ENCODE assay signal across 8 mouse cellular contexts in genomic region chr10:45104098-45104497, GRCm38 (mm10). TPM values are rescaled to one million over a fixed set of nuclear protein-coding genes. Genes with fewer than 3 reads are reported as not detected.
DNase-seq lines count a peak whose midpoint lies in the region; ATAC-seq and TF ChIP-seq lines count a peak whose summit lies in the region.

No protein-coding gene starts in this region.

- in situ Hi-C loops in CH12.LX (cut with MboI; ENCODE audit: low pct_ligation_motif_present, low pct_unique_long_range_greater_than_20kb, low sequenced_read_pairs) = no loop called here

- no peaks in the 10 kb centered on the region; the same call in 1 of the 2 replicates for H3K79me2 ChIP-seq in CH12.LX (replicated peaks; ENCODE audit: control insufficient read depth, extremely low read depth, insufficient read depth, poor library complexity, severe bottlenecking)

- H3K9ac ChIP-seq in CH12.LX (ENCODE audit: insufficient read depth, low read depth) = no peak overlapping the region
- H3K9ac ChIP-seq in forebrain, postnatal 0 days = no peak overlapping the region
- no peak overlapping the region for H3K9ac ChIP-seq in hindbrain, embryonic 14.5 days

- TF ChIP-seq POLR2A in CH12.LX (IDR thresholded peaks at IDR 0.05; ENCODE audit: low read depth, low read length) = no peak

- peak; percentile 17 to 45 for DNase-seq in adrenal gland, postnatal 36 days
- DNase-seq in adrenal gland, postnatal 4 days (ENCODE audit: low spot score in 2 of 2) = no peak
- peak; percentile 77 for DNase-seq in CH12.LX (ENCODE audit: extremely low read depth)
- peak; percentile 64 for DNase-seq in forebrain, postnatal 0 days
- peak; percentile 65 for DNase-seq in hindbrain, embryonic 14.5 days (ENCODE audit: low spot score)
- DNase-seq in mesoderm, embryonic 11.5 days (ENCODE audit: low read depth, low spot score) = peak; percentile 37
- no peak for DNase-seq in thymus, postnatal 36 days

- no peak for TF ChIP-seq CTCF in CH12.LX (conservative IDR thresholded peaks at IDR 0.05 in 1 of 2, IDR thresholded peaks at IDR 0.05 in 1 of 2; ENCODE audit: low read depth in 2 of 2, low read length in 2 of 2)
- no peak for TF ChIP-seq CTCF in forebrain, postnatal 0 days (IDR thresholded peaks at IDR 0.05; ENCODE audit: low read depth)

- H3K4me3 ChIP-seq in CH12.LX (replicated peaks in 1 of 3; ENCODE audit: low read depth in 2 of 3, low read length in 2 of 3, poor library complexity in 1 of 3) = no peak overlapping the region
- H3K4me3 ChIP-seq in forebrain, postnatal 0 days (ENCODE audit: low read depth, low read length) = no peak overlapping the region
- no peak overlapping the region for H3K4me3 ChIP-seq in hindbrain, embryonic 14.5 days (replicated peaks; ENCODE audit: low read length)

- H3K4me1 ChIP-seq in CH12.LX (ENCODE audit: control insufficient read depth in 1 of 2, insufficient read depth in 2 of 2) = peaks cover 8 to 67% of the 10 kb centered on the region in 2 experiments; a peak in 3 of 4 replicates
- H3K4me1 ChIP-seq in forebrain, postnatal 0 days (ENCODE audit: insufficient read depth) = 0 out of 2 replicates have a peak, but pooled peaks cover 6% of the 10 kb centered on the region
- H3K4me1 ChIP-seq in hindbrain, embryonic 14.5 days (replicated peaks; ENCODE audit: control insufficient read depth, insufficient read depth, low read length) = peaks cover 11% of the 10 kb centered on the region; the same call in 1 of the 2 replicates

- WGBS in forebrain, postnatal 0 days = 21% methylated on average over 7 of the region's 7 CpGs
- WGBS in hindbrain, embryonic 14.5 days = 22% methylated on average over 7 of the region's 7 CpGs

- H3K27me3 ChIP-seq in CH12.LX (replicated peaks) = no peaks in the 10 kb centered on the region
- H3K27me3 ChIP-seq in forebrain, postnatal 0 days (ENCODE audit: insufficient read depth, low read length) = no peaks in the 10 kb centered on the region
- H3K27me3 ChIP-seq in hindbrain, embryonic 14.5 days (ENCODE audit: control insufficient read depth, insufficient read depth, low read length) = no peaks in the 10 kb centered on the region

- peak overlapping the region; percentile 67 for H3K27ac ChIP-seq in CH12.LX (ENCODE audit: insufficient read depth, low read depth)
- peak overlapping the region; percentile 42; the same call in 1 of the 2 replicates for H3K27ac ChIP-seq in forebrain, postnatal 0 days (ENCODE audit: low read depth, low read length)
- peak overlapping the region; percentile 72 for H3K27ac ChIP-seq in hindbrain, embryonic 14.5 days

- peak; percentile 59; the same call in 1 of the 2 replicates for ATAC-seq in forebrain, postnatal 0 days
- ATAC-seq in hindbrain, embryonic 14.5 days (ENCODE audit: low FRiP score) = peak; percentile 73
- no peak for ATAC-seq in inflammation-experienced regulatory T-cells, adult 6 months

- no peak for TF ChIP-seq RAD21 in CH12.LX (IDR thresholded peaks at IDR 0.05; ENCODE audit: low read depth, low read length)

- dilution Hi-C loops in CH12.LX (cut with MboI; ENCODE audit: extremely low pct_ligation_motif_present, extremely low pct_unique_long_range_greater_than_20kb, low sequenced_read_pairs) = no loop called here

- peaks cover 16% of the 10 kb centered on the region for H3K9me3 ChIP-seq in CH12.LX (replicated peaks; ENCODE audit: low read length)
- no peaks in the 10 kb centered on the region for H3K9me3 ChIP-seq in forebrain, postnatal 0 days (ENCODE audit: low read length)
- no peaks in the 10 kb centered on the region for H3K9me3 ChIP-seq in hindbrain, embryonic 14.5 days (ENCODE audit: control insufficient read depth, low read length)

- peaks cover 40 to 59% of the 10 kb centered on the region in 2 experiments for H3K36me3 ChIP-seq in CH12.LX (replicated peaks in 1 of 2; ENCODE audit: control insufficient read depth in 1 of 2, insufficient read depth in 1 of 2, low read length in 1 of 2)
- H3K36me3 ChIP-seq in forebrain, postnatal 0 days (ENCODE audit: insufficient read depth) = peaks cover 10% of the 10 kb centered on the region
- H3K36me3 ChIP-seq in hindbrain, embryonic 14.5 days (replicated peaks; ENCODE audit: control insufficient read depth, insufficient read depth) = peaks cover 22% of the 10 kb centered on the region

- TF ChIP-seq EP300 in CH12.LX (IDR thresholded peaks at IDR 0.05; ENCODE audit: low read length) = no peak

- peak overlapping the region; percentile 61 for H3K4me2 ChIP-seq in CH12.LX (ENCODE audit: insufficient read depth, low read depth, poor library complexity, severe bottlenecking)
- H3K4me2 ChIP-seq in forebrain, postnatal 0 days (ENCODE audit: low read depth) = no peak overlapping the region
- H3K4me2 ChIP-seq in hindbrain, embryonic 14.5 days (replicated peaks) = no peak overlapping the region

TF ChIP-seq in CH12.LX, 34 proteins besides CTCF, POLR2A, EP300 and RAD21:
- TF ChIP-seq BHLHE40 (IDR thresholded peaks at IDR 0.05; ENCODE audit: low read depth, low read length) (peak; percentile 28; the same call in 1 of the 2 replicates), POLR2AphosphoS2 (IDR thresholded peaks at IDR 0.05; ENCODE audit: low read depth, low read length) (no peak), TCF12 (IDR thresholded peaks at IDR 0.05; ENCODE audit: low read depth, low read length) (peak; percentile 9; the same call in 1 of the 2 replicates), MAX (IDR thresholded peaks at IDR 0.05; ENCODE audit: low read length) (peak; percentile 8; the same call in 1 of the 2 replicates), GABPA (IDR thresholded peaks at IDR 0.05; ENCODE audit: insufficient replicate concordance, low read depth, low read length) (no peak)

RNA-seq across cellular contexts. Expression of gene Prep, which starts 37.1 kb away (rescaled TPM):
- total RNA-seq in adrenal gland, postnatal 36 days (2021) = 10 to 100 TPM; 20.6 to 26.0 TPM
- total RNA-seq in adrenal gland, postnatal 4 days (2021) = 10 to 100 TPM; 21.2 to 21.6 TPM
- total RNA-seq in CH12.LX (2012; rRNA removed) (17.6 and 17.8 TPM in 2 replicates), CH12.LX (2014; rRNA removed) (25.0 and 25.7 TPM in 2 replicates)
- polyA plus RNA-seq in CH12.LX (2012; ENCODE audit: insufficient read length, low read depth) = 26.0 and 28.2 TPM in 2 replicates
- total RNA-seq in forebrain, postnatal 0 days (2014; rRNA removed) = 16.9 and 18.1 TPM in 2 replicates
- polyA plus RNA-seq in forebrain, postnatal 0 days (2015; fragmentation: Nextera tagmentation; extraction: Ambion mirVana) = 16.6 and 19.0 TPM in 2 replicates
- 21.7 and 24.8 TPM in 2 replicates for polyA plus RNA-seq in hindbrain, embryonic 14.5 days (2014; fragmentation: Nextera tagmentation; extraction: Ambion mirVana)
- polyA plus RNA-seq in inflammation-experienced regulatory T-cells, adult 6 months (2017; shearing (Covaris generic)) = 1 to 10 TPM; 1.9 to 5.7 (median 3.7) TPM

Comparison
In these comparisons a context has a peak if more than half of its experiments do, and no peak if none do; other contexts are left out.
1. DNase-seq: peak in adrenal gland, postnatal 36 days (2 of 2), CH12.LX (single experiment), forebrain, postnatal 0 days (single experiment), hindbrain, embryonic 14.5 days (single experiment) and mesoderm, embryonic 11.5 days (single experiment); none in adrenal gland, postnatal 4 days (0 of 2) and thymus, postnatal 36 days (0 of 2).
2. Peak in every context shown above with its lines, with median percentiles within 50 percentile points of each other: H3K27ac ChIP-seq.